Mouse (Mus musculus): ENCODE data around the gene Cd2. TPM values are rescaled to one million over a fixed set of nuclear protein-coding genes. Genes with fewer than 3 reads are reported as not detected.

Cd2 gene
- polyA plus RNA-seq, 1 experiment from 2014 or later: 2.2 TPM

DNA sequence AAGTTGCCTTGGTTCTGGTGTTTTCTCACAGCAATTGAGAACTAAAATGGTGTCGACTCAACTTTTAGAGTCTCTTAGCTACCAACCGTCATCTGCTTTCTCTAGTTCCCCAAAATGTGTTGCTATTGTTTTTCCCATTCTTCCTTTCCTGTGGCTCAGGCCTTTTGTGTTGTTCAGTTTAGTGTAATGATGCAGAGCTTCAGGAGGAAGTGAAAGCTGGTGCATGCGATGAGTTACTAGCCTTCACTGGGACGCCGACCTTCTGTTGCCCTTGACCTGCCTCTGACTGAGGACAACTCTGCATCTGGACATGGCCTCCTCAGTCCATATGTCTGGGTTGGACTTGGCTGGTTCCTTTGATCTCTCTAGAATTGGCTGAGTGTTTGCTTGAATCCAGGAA, 16.9 kb downstream of the Cd2 start:
- H3K9ac ChIP-seq (replicated peaks; ENCODE audit: low read depth): no peak overlapping the region
- no peak for TF ChIP-seq CTCF (IDR thresholded peaks at IDR 0.05)
- no peak for TF ChIP-seq EP300 (IDR thresholded peaks at IDR 0.05)
- WGBS: 88% methylated on average over 5 of the region's 5 CpGs

DNA sequence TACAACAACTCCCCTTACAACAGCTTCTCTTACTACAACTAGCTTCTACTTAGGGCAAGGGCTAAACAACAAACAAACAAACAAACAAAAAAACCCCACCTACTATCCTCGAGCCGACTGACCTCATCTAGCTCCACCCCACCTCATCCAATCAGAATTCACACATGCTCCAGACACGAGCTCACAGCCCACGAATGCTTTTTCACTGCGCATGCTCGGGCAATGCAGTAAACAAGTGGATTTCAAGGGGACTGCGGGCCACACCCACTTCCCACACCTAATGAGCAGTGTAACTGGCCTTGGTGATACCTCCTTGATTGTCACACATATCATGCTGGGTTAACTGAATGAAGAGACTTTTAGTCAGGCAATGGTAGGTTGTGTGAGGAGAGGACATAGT, 19.4 kb downstream of the Cd2 start:
- H3K9me3 ChIP-seq (ENCODE audit: low read length): no peaks in the 10 kb centered on the region
- no peaks in the 10 kb centered on the region for H3K27me3 ChIP-seq (replicated peaks; ENCODE audit: insufficient read depth, low read length)
- no peaks in the 10 kb centered on the region for H3K36me3 ChIP-seq (ENCODE audit: insufficient read depth, low read length)
- no peaks in the 10 kb centered on the region for H3K4me1 ChIP-seq (ENCODE audit: insufficient read depth, low read depth, low read length)
- ATAC-seq (no peak), DNase-seq (ENCODE audit: low spot score) (no peak)
- H3K27ac ChIP-seq (ENCODE audit: low read length): no peak overlapping the region
- no peak overlapping the region for H3K4me2 ChIP-seq (replicated peaks; ENCODE audit: low read depth, low read length)
- H3K9ac ChIP-seq (replicated peaks; ENCODE audit: low read depth): no peak overlapping the region
- TF ChIP-seq CTCF (IDR thresholded peaks at IDR 0.05) (no peak), EP300 (IDR thresholded peaks at IDR 0.05) (no peak)
- H3K4me3 ChIP-seq (ENCODE audit: low read depth, low read length): no peak overlapping the region
- 84% methylated on average over 7 of the region's 7 CpGs for WGBS

More for the DNA sequence above, 16.9 kb downstream of the Cd2 start:
- Histone ChIP-seq H3K27me3 (replicated peaks; ENCODE audit: insufficient read depth, low read length) (no peaks in the 10 kb centered on the region), H3K27ac (ENCODE audit: low read length) (no peak overlapping the region), H3K36me3 (ENCODE audit: insufficient read depth, low read length) (no peaks in the 10 kb centered on the region), H3K4me2 (replicated peaks; ENCODE audit: low read depth, low read length) (no peak overlapping the region), H3K9me3 (ENCODE audit: low read length) (no peaks in the 10 kb centered on the region), H3K4me1 (ENCODE audit: insufficient read depth, low read depth, low read length) (no peaks in the 10 kb centered on the region), H3K4me3 (ENCODE audit: low read depth, low read length) (no peak overlapping the region)
- DNase-seq (ENCODE audit: low spot score) (no peak), ATAC-seq (no peak)

DNA sequence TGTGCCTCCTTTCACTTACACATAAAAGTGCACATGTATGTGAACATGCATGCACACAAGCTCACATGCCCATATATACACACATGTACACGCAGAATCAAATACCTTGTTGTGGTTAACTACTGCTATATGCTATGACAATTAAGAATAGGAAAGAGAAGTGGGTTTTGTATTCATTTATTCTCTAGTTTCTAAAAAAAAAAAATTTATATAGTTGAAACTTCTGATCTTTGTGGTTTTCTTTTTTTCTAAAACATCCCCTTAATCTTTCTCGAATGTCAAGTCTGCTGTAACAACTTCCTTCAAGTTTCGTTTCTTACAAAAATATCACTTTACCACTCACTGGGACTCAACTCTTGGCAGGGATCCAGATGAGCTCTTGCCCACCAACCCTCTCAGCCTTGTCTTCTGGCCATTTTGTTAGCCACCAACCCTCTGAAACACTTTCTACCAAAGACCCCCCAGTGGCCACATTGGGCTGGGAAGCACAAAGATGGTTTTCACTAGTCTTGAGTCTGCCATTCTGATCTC, 22.1 kb downstream of the Cd2 start:
- H3K36me3 ChIP-seq (ENCODE audit: insufficient read depth, low read length): no peaks in the 10 kb centered on the region
- H3K27me3 ChIP-seq (replicated peaks; ENCODE audit: insufficient read depth, low read length): no peaks in the 10 kb centered on the region
- H3K9me3 ChIP-seq (ENCODE audit: low read length): no peaks in the 10 kb centered on the region
- no peak for ATAC-seq
- no peak overlapping the region for H3K9ac ChIP-seq (replicated peaks; ENCODE audit: low read depth)
- DNase-seq (ENCODE audit: low spot score): no peak
- H3K27ac ChIP-seq (ENCODE audit: low read length): no peak overlapping the region
- WGBS: 45% methylated on average over 3 of the region's 3 CpGs
- H3K4me1 ChIP-seq (ENCODE audit: insufficient read depth, low read depth, low read length): no peaks in the 10 kb centered on the region
- H3K4me2 ChIP-seq (replicated peaks; ENCODE audit: low read depth, low read length): no peak overlapping the region
- TF ChIP-seq EP300 (IDR thresholded peaks at IDR 0.05) (no peak), CTCF (IDR thresholded peaks at IDR 0.05) (no peak)
- H3K4me3 ChIP-seq (ENCODE audit: low read depth, low read length): no peak overlapping the region

DNA sequence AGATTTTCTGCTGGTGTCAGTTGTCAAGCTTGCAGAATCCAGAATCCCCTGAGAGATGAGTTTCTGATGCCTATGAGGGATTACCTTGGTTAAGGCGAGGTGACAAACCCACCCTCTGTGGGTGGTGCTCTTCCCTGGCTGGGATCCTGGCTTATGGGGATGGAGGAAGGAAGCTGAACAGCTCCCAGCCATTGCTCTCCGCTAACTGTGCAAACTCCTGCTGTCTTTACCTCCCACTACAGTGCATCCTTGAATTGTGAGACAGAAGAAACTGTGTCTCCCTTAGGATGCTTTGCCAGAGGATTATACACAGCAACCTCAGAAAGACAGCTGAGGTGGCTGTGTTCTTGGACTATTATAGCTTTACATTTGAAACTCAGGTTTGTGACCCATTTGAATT, 28.8 kb downstream of the Cd2 start:
- H3K27me3 ChIP-seq (replicated peaks; ENCODE audit: insufficient read depth, low read length): no peaks in the 10 kb centered on the region
- no peak overlapping the region for H3K9ac ChIP-seq (replicated peaks; ENCODE audit: low read depth)
- WGBS: 42% methylated on average over 2 of the region's 2 CpGs
- H3K36me3 ChIP-seq (ENCODE audit: insufficient read depth, low read length): no peaks in the 10 kb centered on the region
- no peak overlapping the region for H3K4me3 ChIP-seq (ENCODE audit: low read depth, low read length)
- no peak for ATAC-seq
- DNase-seq (ENCODE audit: low spot score): no peak
- no peak for TF ChIP-seq CTCF (IDR thresholded peaks at IDR 0.05)
- no peak for TF ChIP-seq EP300 (IDR thresholded peaks at IDR 0.05)
- H3K9me3 ChIP-seq (ENCODE audit: low read length): no peaks in the 10 kb centered on the region
- H3K27ac ChIP-seq (ENCODE audit: low read length): no peak overlapping the region
- no peaks in the 10 kb centered on the region for H3K4me1 ChIP-seq (ENCODE audit: insufficient read depth, low read depth, low read length)
- no peak overlapping the region for H3K4me2 ChIP-seq (replicated peaks; ENCODE audit: low read depth, low read length)

DNA sequence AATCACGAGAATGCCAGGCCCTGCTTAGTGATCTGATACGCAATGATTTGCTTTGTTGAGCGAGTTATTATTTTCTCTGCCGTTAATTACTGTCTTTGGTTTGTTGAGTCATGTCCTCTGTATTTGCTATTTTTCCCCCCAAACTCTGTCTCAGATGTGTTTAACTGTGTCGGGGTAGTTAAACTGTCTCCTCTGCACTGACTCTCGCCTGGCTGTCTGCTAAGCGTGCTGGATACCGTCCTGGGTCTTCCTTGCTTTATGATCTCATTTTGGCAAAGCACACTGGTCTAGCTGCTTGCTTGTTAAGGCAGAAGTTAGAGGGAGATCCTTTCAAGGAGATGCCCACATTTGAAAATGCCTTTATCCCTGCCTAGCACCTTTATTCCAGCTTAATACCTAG, 31.6 kb downstream of the Cd2 start:
- no peak overlapping the region for H3K4me2 ChIP-seq (replicated peaks; ENCODE audit: low read depth, low read length)
- DNase-seq (ENCODE audit: low spot score) (peak; percentile 19), ATAC-seq (0 out of 2 replicates have a peak, but pooled peaks have one; percentile 33)
- no peak overlapping the region for H3K4me3 ChIP-seq (ENCODE audit: low read depth, low read length)
- H3K27ac ChIP-seq (ENCODE audit: low read length): no peak overlapping the region
- H3K9ac ChIP-seq (replicated peaks; ENCODE audit: low read depth): no peak overlapping the region
- H3K9me3 ChIP-seq (ENCODE audit: low read length): no peaks in the 10 kb centered on the region
- H3K4me1 ChIP-seq (ENCODE audit: insufficient read depth, low read depth, low read length): no peaks in the 10 kb centered on the region
- TF ChIP-seq CTCF (IDR thresholded peaks at IDR 0.05) (no peak), EP300 (IDR thresholded peaks at IDR 0.05) (no peak)
- WGBS: 71% methylated on average over 8 of the region's 8 CpGs
- no peaks in the 10 kb centered on the region for H3K36me3 ChIP-seq (ENCODE audit: insufficient read depth, low read length)
- H3K27me3 ChIP-seq (replicated peaks; ENCODE audit: insufficient read depth, low read length): no peaks in the 10 kb centered on the region

DNA sequence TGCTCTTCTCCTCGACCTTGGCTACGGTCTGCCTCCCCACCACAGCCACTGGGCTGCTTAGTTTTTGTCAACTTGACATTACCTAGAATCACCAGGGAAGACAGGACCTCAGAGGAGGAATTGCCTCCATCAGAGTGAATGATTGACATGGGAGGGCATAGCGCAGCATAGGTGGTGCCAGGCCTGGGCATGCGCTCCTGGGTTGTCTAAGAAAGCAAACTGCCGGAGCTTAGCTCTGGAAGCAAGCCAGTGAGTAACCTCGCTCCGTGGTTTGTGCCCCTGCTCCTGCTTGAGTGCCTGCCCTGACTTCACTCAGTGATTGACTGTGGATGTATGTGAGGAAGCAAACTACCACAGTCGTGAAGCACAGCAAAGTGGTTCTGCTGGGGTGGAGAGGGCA, 35.6 kb downstream of the Cd2 start:
- TF ChIP-seq CTCF (IDR thresholded peaks at IDR 0.05): no peak
- TF ChIP-seq EP300 (IDR thresholded peaks at IDR 0.05): no peak
- DNase-seq (ENCODE audit: low spot score) (no peak), ATAC-seq (no peak)
- no peak overlapping the region for H3K4me2 ChIP-seq (replicated peaks; ENCODE audit: low read depth, low read length)
- no peak overlapping the region for H3K9ac ChIP-seq (replicated peaks; ENCODE audit: low read depth)
- WGBS: 59% methylated on average over 8 of the region's 8 CpGs
- no peak overlapping the region for H3K27ac ChIP-seq (ENCODE audit: low read length)
- no peaks in the 10 kb centered on the region for H3K36me3 ChIP-seq (ENCODE audit: insufficient read depth, low read length)
- no peaks in the 10 kb centered on the region for H3K9me3 ChIP-seq (ENCODE audit: low read length)
- no peaks in the 10 kb centered on the region for H3K4me1 ChIP-seq (ENCODE audit: insufficient read depth, low read depth, low read length)
- no peak overlapping the region for H3K4me3 ChIP-seq (ENCODE audit: low read depth, low read length)
- H3K27me3 ChIP-seq (replicated peaks; ENCODE audit: insufficient read depth, low read length): no peaks in the 10 kb centered on the region

DNA sequence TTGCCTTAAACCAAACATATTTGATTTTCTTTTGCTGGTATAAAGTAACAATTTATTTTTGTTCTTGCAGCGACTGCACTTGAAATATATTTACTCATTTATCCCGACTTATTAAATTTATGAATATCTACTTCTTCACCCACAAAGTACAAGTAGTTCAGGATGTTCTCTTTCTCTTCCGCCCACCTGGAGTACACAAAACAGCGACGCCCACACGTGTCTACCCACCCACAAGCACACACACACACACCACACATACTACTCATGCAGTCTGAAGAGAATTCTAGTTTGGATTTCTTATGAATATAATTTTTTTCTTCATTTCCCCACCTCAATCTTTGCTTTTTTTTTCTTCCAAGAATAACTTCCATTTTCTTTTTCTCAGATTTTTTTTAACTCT, 37.9 kb downstream of the Cd2 start:
- TF ChIP-seq CTCF (IDR thresholded peaks at IDR 0.05) (no peak), EP300 (IDR thresholded peaks at IDR 0.05) (no peak)
- ATAC-seq (no peak), DNase-seq (ENCODE audit: low spot score) (no peak)
- Histone ChIP-seq H3K27ac (ENCODE audit: low read length) (no peak overlapping the region), H3K9me3 (ENCODE audit: low read length) (no peaks in the 10 kb centered on the region), H3K4me2 (replicated peaks; ENCODE audit: low read depth, low read length) (no peak overlapping the region), H3K9ac (replicated peaks; ENCODE audit: low read depth) (no peak overlapping the region), H3K4me3 (ENCODE audit: low read depth, low read length) (no peak overlapping the region), H3K4me1 (ENCODE audit: insufficient read depth, low read depth, low read length) (no peaks in the 10 kb centered on the region), H3K36me3 (ENCODE audit: insufficient read depth, low read length) (no peaks in the 10 kb centered on the region), H3K27me3 (replicated peaks; ENCODE audit: insufficient read depth, low read length) (no peaks in the 10 kb centered on the region)
- 87% methylated on average over 6 of the region's 6 CpGs for WGBS
